Mouse (Mus musculus): ENCODE measurements around the gene Hmga2. TPM values are rescaled to one million over a fixed set of nuclear protein-coding genes. Genes with fewer than 3 reads are reported as not detected.

Hmga2 gene
- polyA plus RNA-seq, 1 experiment from 2014 or later, result 1.1 TPM

DNA sequence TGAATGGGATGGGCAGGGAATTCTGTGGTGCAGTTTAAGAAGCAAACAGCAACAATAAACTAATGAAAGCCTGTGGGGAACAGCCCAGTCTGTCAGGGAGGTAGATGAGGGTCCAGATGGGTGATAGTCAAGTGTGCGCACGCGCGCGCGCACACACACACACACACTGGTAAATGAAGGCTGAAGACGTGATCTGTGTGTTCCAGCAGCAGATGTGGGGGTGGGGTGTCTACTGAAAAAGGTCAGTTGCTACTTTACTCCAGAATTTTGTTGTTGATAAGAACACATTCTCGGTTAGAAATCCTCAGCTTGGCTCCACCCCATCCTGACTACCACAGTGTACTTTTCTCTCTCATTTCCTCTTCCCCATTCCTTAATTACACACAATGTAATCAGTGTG, 17.4 kb downstream of the Hmga2 start:
- Histone ChIP-seq H3K27ac (ENCODE audit: low read length) (no peak overlapping the region), H3K4me1 (ENCODE audit: control insufficient read depth, low read depth, low read length) (peaks cover 14% of the 10 kb centered on the region), H3K4me2 (ENCODE audit: low read depth, low read length) (no peak overlapping the region), H3K9me3 (replicated peaks; ENCODE audit: control insufficient read depth, low read length) (no peaks in the 10 kb centered on the region), H3K9ac (ENCODE audit: low read depth, low read length) (no peak overlapping the region), H3K27me3 (ENCODE audit: control insufficient read depth, insufficient read depth, low read depth, low read length) (no peaks in the 10 kb centered on the region), H3K36me3 (ENCODE audit: control insufficient read depth, insufficient read depth) (no peaks in the 10 kb centered on the region), H3K4me3 (ENCODE audit: low read depth, low read length) (no peak overlapping the region)
- peak; percentile 81 for ATAC-seq (ENCODE audit: low read depth)
- 29% methylated on average over 8 of the region's 8 CpGs for WGBS (ENCODE audit: insufficient replicate concordance)

DNA sequence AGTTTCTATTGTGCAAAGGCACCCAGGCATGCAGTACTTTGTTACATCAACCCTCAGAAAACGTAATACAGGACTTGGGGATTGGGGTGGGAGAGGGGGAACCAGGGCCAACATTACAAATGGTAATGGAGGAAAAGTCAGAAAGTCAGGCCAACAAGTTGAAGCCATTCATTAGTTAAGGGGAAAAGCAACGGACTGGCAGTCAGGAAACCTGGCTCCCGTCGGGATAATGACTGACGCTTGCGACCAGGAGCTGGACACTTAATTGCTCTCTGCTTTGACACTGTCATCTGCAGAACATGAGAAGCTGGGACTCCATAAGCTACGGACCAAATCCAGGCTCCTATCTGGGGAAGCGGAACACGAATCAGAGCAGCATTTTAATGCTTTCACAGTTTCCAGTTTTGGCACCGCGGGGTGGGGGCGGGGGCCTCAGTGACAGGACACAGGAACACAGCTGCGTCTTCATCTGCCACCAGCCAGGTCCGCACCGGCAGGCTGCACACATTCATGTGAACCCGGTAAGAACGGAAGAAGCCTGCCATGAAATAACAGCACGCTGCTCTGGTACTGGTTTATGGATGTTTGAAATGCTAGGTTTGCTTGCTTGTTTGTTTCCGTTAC, 26.5 kb downstream of the Hmga2 start:
- Histone ChIP-seq H3K4me2 (ENCODE audit: low read depth, low read length) (no peak overlapping the region), H3K9me3 (replicated peaks; ENCODE audit: control insufficient read depth, low read length) (no peaks in the 10 kb centered on the region), H3K27ac (ENCODE audit: low read length) (no peak overlapping the region), H3K4me3 (ENCODE audit: low read depth, low read length) (no peak overlapping the region), H3K27me3 (ENCODE audit: control insufficient read depth, insufficient read depth, low read depth, low read length) (no peaks in the 10 kb centered on the region), H3K9ac (ENCODE audit: low read depth, low read length) (no peak overlapping the region), H3K36me3 (ENCODE audit: control insufficient read depth, insufficient read depth) (no peaks in the 10 kb centered on the region), H3K4me1 (ENCODE audit: control insufficient read depth, low read depth, low read length) (no peaks in the 10 kb centered on the region)
- 76% methylated on average over 19 of the region's 19 CpGs for WGBS (ENCODE audit: insufficient replicate concordance)
- no peak for ATAC-seq (ENCODE audit: low read depth)

DNA sequence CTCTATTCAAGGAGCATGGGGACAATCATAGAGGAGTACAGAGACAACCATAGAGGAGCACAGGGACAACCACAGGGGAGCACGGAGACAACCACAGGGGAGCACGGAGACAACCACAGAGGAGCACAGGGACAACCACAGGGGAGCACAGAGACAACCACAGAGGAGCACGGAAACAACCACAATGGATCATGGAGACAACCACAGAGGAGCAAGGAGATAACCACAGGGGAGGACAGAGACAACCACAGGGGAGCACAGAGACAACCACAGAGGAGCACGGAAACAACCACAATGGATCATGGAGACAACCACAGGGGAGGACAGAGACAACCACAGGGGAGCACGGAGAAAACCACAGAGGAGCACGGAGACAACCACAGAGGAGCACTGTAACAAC, 29.5 kb downstream of the Hmga2 start:
- 44% methylated on average over 6 of the region's 6 CpGs for WGBS (ENCODE audit: insufficient replicate concordance)

DNA sequence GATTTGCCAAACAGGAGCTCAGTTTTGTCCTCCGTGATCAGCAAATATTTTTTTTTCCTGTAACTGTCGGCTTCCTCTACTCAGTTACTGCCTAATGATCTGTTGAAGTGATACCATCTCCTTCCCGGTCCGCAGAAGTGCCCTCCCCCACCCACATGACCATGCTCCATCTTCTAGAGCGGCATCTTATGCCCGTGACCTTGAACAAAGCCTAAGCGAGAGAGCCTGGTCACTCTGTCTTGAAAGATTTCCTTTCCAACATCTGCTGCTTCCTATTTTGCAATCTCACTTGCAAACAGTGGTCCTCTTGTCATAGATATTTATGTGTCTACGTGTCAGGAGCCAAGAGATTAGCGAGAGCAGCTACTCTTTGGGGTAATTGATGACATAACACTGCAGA, 30.1 kb downstream of the Hmga2 start:
- ATAC-seq (ENCODE audit: low read depth), result no peak
- no peaks in the 10 kb centered on the region for H3K27me3 ChIP-seq (ENCODE audit: control insufficient read depth, insufficient read depth, low read depth, low read length)
- no peaks in the 10 kb centered on the region for H3K9me3 ChIP-seq (replicated peaks; ENCODE audit: control insufficient read depth, low read length)
- H3K4me1 ChIP-seq (ENCODE audit: control insufficient read depth, low read depth, low read length), result no peaks in the 10 kb centered on the region
- H3K27ac ChIP-seq (ENCODE audit: low read length), result no peak overlapping the region
- H3K9ac ChIP-seq (ENCODE audit: low read depth, low read length), result no peak overlapping the region
- no peak overlapping the region for H3K4me3 ChIP-seq (ENCODE audit: low read depth, low read length)
- no peak overlapping the region for H3K4me2 ChIP-seq (ENCODE audit: low read depth, low read length)
- WGBS (ENCODE audit: insufficient replicate concordance), result 23% methylated on average over 9 of the region's 9 CpGs
- H3K36me3 ChIP-seq (ENCODE audit: control insufficient read depth, insufficient read depth), result no peaks in the 10 kb centered on the region

More for the DNA sequence above, 29.5 kb downstream of the Hmga2 start:
- Histone ChIP-seq H3K4me3 (ENCODE audit: low read depth, low read length) (no peak overlapping the region), H3K9ac (ENCODE audit: low read depth, low read length) (no peak overlapping the region), H3K9me3 (replicated peaks; ENCODE audit: control insufficient read depth, low read length) (no peaks in the 10 kb centered on the region), H3K36me3 (ENCODE audit: control insufficient read depth, insufficient read depth) (no peaks in the 10 kb centered on the region), H3K4me2 (ENCODE audit: low read depth, low read length) (no peak overlapping the region), H3K27me3 (ENCODE audit: control insufficient read depth, insufficient read depth, low read depth, low read length) (no peaks in the 10 kb centered on the region), H3K27ac (ENCODE audit: low read length) (no peak overlapping the region), H3K4me1 (ENCODE audit: control insufficient read depth, low read depth, low read length) (no peaks in the 10 kb centered on the region)
- no peak for ATAC-seq (ENCODE audit: low read depth)

DNA sequence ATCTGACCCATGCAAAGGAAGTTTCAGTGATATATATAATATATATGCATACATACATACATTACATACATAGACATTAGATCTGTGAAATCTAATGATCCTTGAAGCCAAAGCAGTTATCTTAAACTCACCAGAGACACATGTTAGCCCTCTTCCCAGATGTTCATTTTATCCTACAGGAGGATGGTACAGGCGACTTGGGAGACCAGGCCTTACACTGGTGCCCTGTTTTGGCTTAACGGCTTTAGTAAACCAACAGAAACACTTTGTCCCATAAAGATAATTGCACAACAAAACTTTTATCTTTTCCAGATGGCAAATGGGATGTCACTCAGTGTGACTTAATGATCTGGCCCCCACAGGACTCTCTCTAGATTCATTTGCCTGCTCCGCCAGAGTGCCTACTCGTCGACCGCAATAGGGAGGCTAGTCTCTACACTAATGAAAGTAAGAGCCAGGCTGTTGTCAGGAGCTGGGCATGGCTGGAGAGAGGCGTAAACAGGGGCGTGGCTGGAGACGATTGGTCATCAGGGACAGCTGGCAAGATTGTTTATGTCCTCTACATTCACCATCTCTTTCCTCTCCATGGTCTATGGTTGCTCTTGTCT, 31.7 kb downstream of the Hmga2 start:
- H3K27me3 ChIP-seq (ENCODE audit: control insufficient read depth, insufficient read depth, low read depth, low read length), result no peaks in the 10 kb centered on the region
- WGBS (ENCODE audit: insufficient replicate concordance), result 59% methylated on average over 9 of the region's 9 CpGs
- no peak overlapping the region for H3K9ac ChIP-seq (ENCODE audit: low read depth, low read length)
- H3K27ac ChIP-seq (ENCODE audit: low read length), result no peak overlapping the region
- ATAC-seq (ENCODE audit: low read depth), result peak; percentile 54; the same call in 1 of the 2 replicates
- no peaks in the 10 kb centered on the region for H3K36me3 ChIP-seq (ENCODE audit: control insufficient read depth, insufficient read depth)
- H3K4me3 ChIP-seq (ENCODE audit: low read depth, low read length), result no peak overlapping the region
- no peaks in the 10 kb centered on the region for H3K9me3 ChIP-seq (replicated peaks; ENCODE audit: control insufficient read depth, low read length)
- H3K4me2 ChIP-seq (ENCODE audit: low read depth, low read length), result no peak overlapping the region
- no peaks in the 10 kb centered on the region for H3K4me1 ChIP-seq (ENCODE audit: control insufficient read depth, low read depth, low read length)

DNA sequence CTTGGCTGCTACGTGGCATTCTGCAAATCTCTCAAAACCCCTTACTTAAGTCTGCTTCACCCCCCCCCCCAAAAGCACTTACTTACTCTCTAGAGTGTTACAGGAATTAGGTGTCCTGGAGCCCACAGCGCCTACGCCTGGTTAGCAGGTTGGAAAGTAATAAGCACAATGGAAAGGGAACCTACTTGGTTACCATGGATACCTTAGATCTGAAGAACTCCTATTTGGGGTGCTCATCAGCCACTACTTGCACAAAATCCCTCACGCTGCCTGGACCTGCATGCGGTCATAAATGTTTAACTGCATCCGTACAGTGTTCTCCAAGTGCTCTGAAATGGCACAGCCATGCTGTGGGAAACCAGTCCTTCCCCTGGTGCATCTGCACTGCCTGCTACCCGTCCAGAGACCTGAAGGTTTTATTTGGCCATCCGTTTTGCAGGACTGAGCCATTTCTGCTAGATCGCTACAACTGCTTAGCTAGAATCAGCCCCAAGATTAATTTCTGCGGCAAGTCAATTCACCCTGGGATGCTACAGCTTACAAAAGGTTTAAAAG, 32.4 kb downstream of the Hmga2 start:
- no peaks in the 10 kb centered on the region for H3K4me1 ChIP-seq (ENCODE audit: control insufficient read depth, low read depth, low read length)
- WGBS (ENCODE audit: insufficient replicate concordance), result 79% methylated on average over 10 of the region's 10 CpGs
- no peak overlapping the region for H3K9ac ChIP-seq (ENCODE audit: low read depth, low read length)
- no peak for ATAC-seq (ENCODE audit: low read depth)
- H3K27ac ChIP-seq (ENCODE audit: low read length), result no peak overlapping the region
- H3K9me3 ChIP-seq (replicated peaks; ENCODE audit: control insufficient read depth, low read length), result no peaks in the 10 kb centered on the region
- H3K27me3 ChIP-seq (ENCODE audit: control insufficient read depth, insufficient read depth, low read depth, low read length), result no peaks in the 10 kb centered on the region
- H3K4me3 ChIP-seq (ENCODE audit: low read depth, low read length), result no peak overlapping the region
- no peaks in the 10 kb centered on the region for H3K36me3 ChIP-seq (ENCODE audit: control insufficient read depth, insufficient read depth)
- H3K4me2 ChIP-seq (ENCODE audit: low read depth, low read length), result no peak overlapping the region

DNA sequence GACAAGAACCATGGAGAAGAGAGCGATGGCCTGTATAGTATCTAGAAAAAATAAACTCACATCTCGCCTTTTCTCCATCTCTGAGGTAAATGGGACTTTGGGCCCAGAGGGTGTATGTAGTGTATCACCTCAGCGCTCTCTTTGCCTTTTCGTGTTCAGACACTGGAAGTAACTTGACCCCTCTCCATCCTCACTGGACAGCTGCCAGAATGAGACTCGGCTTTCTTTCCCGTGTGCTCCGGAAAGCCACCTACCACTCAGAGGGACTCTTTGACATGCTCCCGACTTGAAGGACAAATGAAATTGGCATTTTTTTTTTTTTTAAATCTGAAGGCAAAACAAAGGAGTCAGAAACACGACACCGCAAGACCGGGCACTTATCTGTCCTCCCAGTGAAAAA, 35.0 kb downstream of the Hmga2 start:
- WGBS (ENCODE audit: insufficient replicate concordance), result 69% methylated on average over 11 of the region's 11 CpGs
- Histone ChIP-seq H3K4me3 (ENCODE audit: low read depth, low read length) (no peak overlapping the region), H3K27me3 (ENCODE audit: control insufficient read depth, insufficient read depth, low read depth, low read length) (no peaks in the 10 kb centered on the region), H3K36me3 (ENCODE audit: control insufficient read depth, insufficient read depth) (no peaks in the 10 kb centered on the region), H3K4me1 (ENCODE audit: control insufficient read depth, low read depth, low read length) (no peaks in the 10 kb centered on the region), H3K9me3 (replicated peaks; ENCODE audit: control insufficient read depth, low read length) (no peaks in the 10 kb centered on the region), H3K4me2 (ENCODE audit: low read depth, low read length) (no peak overlapping the region), H3K27ac (ENCODE audit: low read length) (no peak overlapping the region), H3K9ac (ENCODE audit: low read depth, low read length) (no peak overlapping the region)
- no peak for ATAC-seq (ENCODE audit: low read depth)

DNA sequence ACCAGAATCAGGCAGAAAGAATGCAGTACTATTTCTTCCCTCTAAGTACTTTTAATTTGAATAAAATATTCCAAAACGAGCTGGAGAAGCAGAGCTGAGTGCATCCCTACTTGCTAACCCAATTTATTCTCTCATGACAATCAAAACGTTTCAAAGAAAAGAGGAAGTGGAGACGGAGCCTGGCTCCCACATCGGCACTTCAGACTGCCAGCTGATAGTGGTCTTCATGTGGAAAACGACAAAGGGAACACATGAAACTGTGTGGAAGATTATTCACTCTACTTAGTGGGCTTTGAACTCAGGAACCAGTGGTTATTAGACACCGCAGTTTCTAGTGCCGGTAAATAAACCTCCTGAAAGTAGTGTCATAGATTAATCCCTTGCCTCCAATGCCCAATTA, 41.8 kb downstream of the Hmga2 start:
- H3K4me1 ChIP-seq (ENCODE audit: control insufficient read depth, low read depth, low read length), result no peaks in the 10 kb centered on the region
- no peak overlapping the region for H3K4me3 ChIP-seq (ENCODE audit: low read depth, low read length)
- no peak overlapping the region for H3K4me2 ChIP-seq (ENCODE audit: low read depth, low read length)
- H3K36me3 ChIP-seq (ENCODE audit: control insufficient read depth, insufficient read depth), result no peaks in the 10 kb centered on the region
- H3K27ac ChIP-seq (ENCODE audit: low read length), result no peak overlapping the region
- ATAC-seq (ENCODE audit: low read depth), result no peak
- H3K9ac ChIP-seq (ENCODE audit: low read depth, low read length), result no peak overlapping the region
- no peaks in the 10 kb centered on the region for H3K9me3 ChIP-seq (replicated peaks; ENCODE audit: control insufficient read depth, low read length)
- WGBS (ENCODE audit: insufficient replicate concordance), result 25% methylated on average over 7 of the region's 7 CpGs
- H3K27me3 ChIP-seq (ENCODE audit: control insufficient read depth, insufficient read depth, low read depth, low read length), result no peaks in the 10 kb centered on the region

DNA sequence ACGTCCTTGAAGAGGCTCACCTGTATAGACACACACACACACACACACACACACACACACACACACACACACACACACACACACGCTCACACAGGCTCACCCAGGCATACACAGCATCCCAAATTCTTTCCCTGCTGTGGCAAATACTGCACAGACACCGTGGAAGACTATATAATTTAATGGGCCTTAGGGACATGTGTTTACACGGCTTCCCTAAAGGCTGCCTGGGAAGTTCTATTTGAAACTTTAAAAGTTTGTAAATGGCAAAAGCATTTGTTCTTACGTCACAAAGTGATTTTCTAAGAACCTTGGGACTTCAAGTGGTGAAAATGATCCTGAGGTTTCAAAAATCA, 42.8 kb downstream of the Hmga2 start:
- Histone ChIP-seq H3K4me1 (ENCODE audit: control insufficient read depth, low read depth, low read length) (no peaks in the 10 kb centered on the region), H3K9ac (ENCODE audit: low read depth, low read length) (no peak overlapping the region), H3K4me2 (ENCODE audit: low read depth, low read length) (no peak overlapping the region), H3K27ac (ENCODE audit: low read length) (no peak overlapping the region), H3K9me3 (replicated peaks; ENCODE audit: control insufficient read depth, low read length) (no peaks in the 10 kb centered on the region), H3K36me3 (ENCODE audit: control insufficient read depth, insufficient read depth) (no peaks in the 10 kb centered on the region), H3K27me3 (ENCODE audit: control insufficient read depth, insufficient read depth, low read depth, low read length) (no peaks in the 10 kb centered on the region), H3K4me3 (ENCODE audit: low read depth, low read length) (no peak overlapping the region)
- no peak for ATAC-seq (ENCODE audit: low read depth)
- whole genome bisulfite sequencing (ENCODE audit: insufficient replicate concordance), result 43% methylated on average over 5 of the region's 5 CpGs

All from liver, embryonic 16.5 days (tissue).